Mouse (Mus musculus) T-helper 2 cell (primary cell): ENCODE measurements around the gene Trappc2.

Source experiments
- in situ Hi-C: fragments of 300-600 bp; cut with MboI, MseI; formaldehyde crosslinking; loops from one replicate; pipeline ENCODE4 v1.15.1; 2025; ENCODE audit warnings: high pct_unique_total_duplicates

The Trappc2 gene

DNA sequence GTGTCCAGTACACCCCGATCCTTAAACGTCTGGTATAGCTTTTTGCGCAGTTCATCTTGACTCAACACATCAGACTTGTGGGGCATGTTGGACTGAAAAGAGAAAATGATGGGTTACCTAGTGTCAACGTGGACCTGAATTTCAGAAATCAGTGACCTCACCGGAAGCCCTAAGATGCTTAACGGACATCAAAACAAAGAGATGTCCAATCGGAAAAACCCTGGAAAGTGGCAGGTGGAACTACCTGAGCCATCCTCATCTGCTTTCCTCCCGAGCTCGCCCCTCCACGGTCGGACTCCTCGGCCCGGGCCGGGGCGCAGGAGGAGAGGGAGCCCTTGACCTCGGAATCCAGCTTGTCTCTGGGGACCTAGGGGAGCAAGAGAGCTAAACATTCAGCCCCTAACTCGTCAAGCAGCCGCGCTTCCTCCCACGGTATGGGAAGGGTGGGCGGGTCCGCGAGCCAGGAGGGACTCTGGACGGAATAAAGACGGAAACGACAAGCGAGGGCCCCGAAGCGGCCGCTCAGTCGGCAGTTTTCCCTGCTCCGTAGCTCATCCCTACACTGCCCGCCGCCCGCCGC is at the start of gene Trappc2:
Gene Trappc2, plus strand, starts transcription at position 539 of the 580 bp plus-strand sequence.
- in situ Hi-C loops = no loop called here

DNA sequence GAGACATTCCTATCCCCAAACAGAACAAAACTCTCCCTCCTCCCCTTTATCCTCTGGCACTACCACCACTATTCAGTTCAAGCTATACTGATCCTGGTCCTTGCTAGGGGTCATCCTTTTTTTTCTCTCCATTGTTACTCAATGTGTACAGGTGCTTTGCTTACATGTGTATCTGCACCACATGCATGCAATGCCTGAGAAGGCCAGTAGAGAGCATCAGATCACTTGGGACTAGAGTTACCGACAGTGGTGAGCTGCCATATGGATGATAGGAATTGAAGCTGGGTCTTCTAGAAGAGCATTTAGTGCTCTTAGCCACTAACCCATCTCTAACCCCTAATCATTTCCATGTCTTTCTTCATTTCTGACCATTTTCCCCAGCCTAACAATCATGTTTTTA is 46.6 kb upstream of the Trappc2 start:
- in situ Hi-C loops = no loop called here

- in situ Hi-C loops = no loop called here
These were observed 32.5 kb upstream of the Trappc2 start for GRCm38 (mm10) chrX:166407865-166408264.

GRCm38 (mm10) chrX:166416196-166416595 is 24.2 kb upstream of the Trappc2 start:
- in situ Hi-C loops = no loop called here

GRCm38 (mm10) chrX:166434812-166435211 is 5.6 kb upstream of the Trappc2 start:
- in situ Hi-C loops = no loop called here

DNA sequence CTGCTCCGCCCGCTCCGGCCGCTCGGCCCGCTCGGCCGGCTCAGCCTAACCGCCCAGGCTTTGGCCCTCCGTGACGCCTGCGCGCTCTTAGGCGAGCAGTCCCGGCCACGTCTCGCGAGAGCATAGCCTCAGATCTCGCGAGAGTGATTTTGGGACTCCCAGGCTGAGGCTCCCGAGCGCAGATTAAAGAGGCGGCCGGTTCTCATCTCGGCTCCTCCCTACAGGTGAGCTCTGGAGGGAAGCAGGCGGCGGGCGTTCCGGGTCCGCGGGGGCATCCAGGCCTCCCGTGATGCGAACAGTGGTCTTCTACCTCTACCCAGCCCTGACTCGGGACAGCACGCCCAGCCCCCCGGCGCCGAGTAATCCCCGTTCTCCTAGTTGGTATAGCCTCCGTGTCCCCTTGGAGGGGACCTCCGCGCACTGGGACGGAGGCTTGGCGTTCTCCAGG is 266 bp downstream of the Trappc2 start, which contains the start of gene Ofd1:
Gene Ofd1, minus strand, starts transcription at position 89 of the 448 bp plus-strand sequence.
- in situ Hi-C loops = no loop called here

DNA sequence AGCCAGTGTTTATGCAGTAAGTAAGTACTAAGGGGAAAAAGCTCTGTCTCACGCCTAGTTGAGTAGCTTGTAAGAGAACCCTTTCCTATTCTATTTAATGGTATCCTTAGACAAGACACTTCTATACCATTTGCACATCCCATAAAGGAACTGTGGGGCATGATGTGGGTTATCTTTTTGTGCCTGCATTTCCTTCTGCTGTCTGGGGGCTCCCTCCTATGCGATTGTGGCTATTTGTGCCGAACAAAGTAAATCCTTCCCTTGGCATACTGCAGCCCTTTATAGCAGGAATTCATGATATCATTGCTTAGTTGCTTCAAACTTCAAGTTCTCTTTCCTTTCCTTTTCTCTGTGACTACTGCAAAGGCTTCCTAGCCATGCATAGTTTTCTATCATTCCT is 4.2 kb downstream of the Trappc2 start:
- in situ Hi-C loops = no loop called here

DNA sequence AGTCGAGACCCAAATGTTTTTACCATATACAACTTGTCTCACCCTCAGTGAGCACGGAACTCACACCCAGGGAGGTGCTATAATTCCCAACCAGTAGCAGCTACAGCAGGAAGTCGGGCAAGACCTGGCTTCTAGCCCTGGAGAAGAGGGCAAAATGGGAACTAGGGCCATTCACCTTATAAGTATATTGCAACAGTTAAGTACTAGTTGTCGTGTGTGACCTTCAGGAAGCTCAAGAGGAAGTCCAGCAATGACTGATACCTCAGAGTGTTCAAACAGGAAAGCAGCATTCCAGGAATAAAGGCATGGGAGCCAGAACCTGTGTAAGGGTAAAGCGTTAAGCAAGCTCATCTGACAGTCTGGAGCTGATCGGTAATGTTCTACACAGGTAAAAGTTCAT is 13.2 kb downstream of the Trappc2 start:
- in situ Hi-C loops = no loop called here

DNA sequence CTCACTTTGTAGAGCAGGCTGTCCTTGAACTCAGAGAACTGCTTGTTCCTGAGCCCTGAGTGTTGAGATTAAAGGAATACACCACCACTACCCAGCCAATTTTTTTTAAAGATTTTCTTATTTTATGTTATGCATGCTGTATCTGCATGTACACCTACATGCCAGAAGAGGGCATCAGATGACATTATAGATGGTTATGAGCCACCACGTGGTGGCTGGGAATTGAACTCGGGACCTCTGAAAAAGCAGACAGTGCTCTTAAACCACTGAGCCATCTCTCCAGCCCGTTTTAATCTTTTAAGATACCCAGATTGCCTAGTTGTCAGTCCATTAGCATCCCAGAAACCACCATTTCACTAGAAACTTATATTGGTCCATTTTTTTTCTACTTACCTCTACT is 14.0 kb downstream of the Trappc2 start:
- in situ Hi-C loops = no loop called here

DNA sequence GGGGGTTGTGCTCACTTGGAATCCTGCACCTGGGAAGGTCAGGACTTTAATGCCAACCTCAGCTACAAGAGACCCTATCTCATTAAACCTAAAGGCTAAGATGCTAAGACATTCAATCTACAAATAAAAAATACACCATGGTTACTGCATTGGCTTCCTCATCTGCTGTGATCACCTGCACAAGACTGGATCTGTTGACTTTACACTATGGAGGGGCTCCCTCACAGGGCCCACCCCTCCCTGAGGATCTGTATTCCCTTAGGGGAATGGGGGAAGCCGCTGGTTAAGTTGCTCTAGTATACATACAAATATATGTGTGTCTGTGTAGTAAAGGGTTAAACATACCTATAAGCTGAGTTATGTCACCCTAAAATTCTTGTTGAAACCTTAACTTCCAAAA is 15.2 kb downstream of the Trappc2 start:
- in situ Hi-C loops = no loop called here

GRCm38 (mm10) chrX:166468321-166468720 is 27.9 kb downstream of the Trappc2 start:
- in situ Hi-C loops = no loop called here

GRCm38 (mm10) chrX:166472612-166473011 is 32.2 kb downstream of the Trappc2 start:
- in situ Hi-C loops = no loop called here

DNA sequence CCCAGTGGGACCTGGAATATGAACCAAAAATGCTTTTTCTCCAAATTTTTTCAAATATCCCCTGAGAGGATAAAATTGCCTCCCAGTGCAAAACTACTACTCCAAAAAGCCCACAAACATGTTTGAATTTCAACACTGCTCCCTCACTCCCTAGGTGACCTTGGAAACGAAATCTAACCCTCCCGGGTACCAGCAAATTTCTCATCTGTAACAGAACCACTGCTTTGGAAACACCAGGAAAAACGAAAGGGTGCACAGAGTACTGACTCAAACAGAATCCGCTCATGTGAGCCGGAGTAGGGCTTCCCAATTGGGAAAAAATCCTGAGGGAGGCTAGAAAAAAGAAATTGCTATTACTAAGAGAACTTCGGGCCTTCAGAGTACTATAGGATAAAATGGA is 37.0 kb downstream of the Trappc2 start:
- in situ Hi-C loops = no loop called here

GRCm38 (mm10) chrX:166478631-166479364 is 38.4 kb downstream of the Trappc2 start:
- in situ Hi-C loops = no loop called here

DNA sequence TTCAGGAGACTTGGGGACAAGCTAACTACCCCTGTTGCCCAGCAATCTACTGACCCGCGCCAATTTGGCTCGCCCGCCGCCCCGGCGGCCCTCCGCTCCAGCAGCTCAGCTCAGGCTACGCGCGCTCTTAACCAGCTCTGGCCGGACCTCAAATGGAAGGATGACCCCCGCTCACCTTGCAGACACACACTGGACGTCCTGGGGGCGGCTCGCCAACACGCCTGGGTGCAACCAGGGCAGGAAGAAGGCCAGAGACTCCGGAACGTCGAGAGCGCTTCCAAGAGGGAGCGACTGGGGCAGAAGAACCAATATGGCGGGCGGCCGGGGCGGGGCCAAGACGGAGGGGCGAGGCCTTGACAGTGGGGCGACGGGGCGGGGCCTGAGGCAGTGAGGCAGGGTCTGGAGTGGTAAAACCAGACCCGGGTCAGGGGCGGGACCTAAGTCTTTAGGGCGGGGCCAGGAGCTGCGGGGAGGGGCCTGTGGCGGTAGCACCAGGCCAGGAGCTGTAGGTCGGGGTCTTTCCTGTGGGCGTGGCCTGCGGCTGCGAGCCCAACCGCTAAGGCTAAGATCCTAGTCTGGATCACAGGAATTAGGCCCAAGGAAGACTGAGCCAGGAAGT is 39.1 kb downstream of the Trappc2 start, which contains the start of gene Rab9:
Gene Rab9, minus strand, starts transcription at position 503 of the 619 bp plus-strand sequence.
- in situ Hi-C loops = no loop called here

- in situ Hi-C loops = no loop called here
These were observed 54.7 kb downstream of the Trappc2 start for GRCm38 (mm10) chrX:166495052-166495451.

- in situ Hi-C loops = no loop called here
These were observed 57.4 kb downstream of the Trappc2 start for GRCm38 (mm10) chrX:166497771-166498170.

- in situ Hi-C loops = no loop called here
These were observed 59.3 kb downstream of the Trappc2 start for GRCm38 (mm10) chrX:166499496-166500190.
